Mouse (Mus musculus) frontal cortex, adult (tissue): Measurements from ENCODE around the gene Mrps35.

Experiments
- ATAC-seq: cut with Nextera tagmentation; 2 replicates; pipeline ENCODE4 v1.9.2; 2017; ENCODE audit warnings: mild to moderate bottlenecking, moderate library complexity, mixed read lengths; ENCODE audit not compliant: low TSS enrichment

Gene Mrps35

GRCm38 (mm10) chr6:147042291-147043290 lies at the start of gene Mrps35:
Gene Mrps35, plus strand, starts transcription at chr6:147042764.
- ATAC-seq = peak; percentile 98

- ATAC-seq = 0 out of 2 replicates have a peak, but pooled peaks have one; percentile 56
Observed at GRCm38 (mm10) chr6:146994236-146994635, 48.3 kb upstream of the Mrps35 start.

GRCm38 (mm10) chr6:146995391-146995790 lies 47.2 kb upstream of the Mrps35 start:
- no peak for ATAC-seq

GRCm38 (mm10) chr6:146995878-146996277 lies 46.7 kb upstream of the Mrps35 start:
- ATAC-seq = no peak

- ATAC-seq = no peak
Observed at GRCm38 (mm10) chr6:146997006-146997405, 45.6 kb upstream of the Mrps35 start.

GRCm38 (mm10) chr6:146998710-146999109 lies 43.9 kb upstream of the Mrps35 start:
- ATAC-seq = peak; percentile 53

- peak; percentile 93 for ATAC-seq
Observed at GRCm38 (mm10) chr6:146999302-146999701, 43.3 kb upstream of the Mrps35 start.

- ATAC-seq = peak; percentile 78
Observed at GRCm38 (mm10) chr6:146999755-147000154, 42.8 kb upstream of the Mrps35 start.

GRCm38 (mm10) chr6:147008148-147008547 lies 34.4 kb upstream of the Mrps35 start:
- no peak for ATAC-seq

GRCm38 (mm10) chr6:147010358-147010757 lies 32.2 kb upstream of the Mrps35 start:
- no peak for ATAC-seq

- ATAC-seq = no peak
Observed at GRCm38 (mm10) chr6:147010811-147011520, 31.6 kb upstream of the Mrps35 start.

- no peak for ATAC-seq
Observed at GRCm38 (mm10) chr6:147011555-147011954, 31.0 kb upstream of the Mrps35 start.

GRCm38 (mm10) chr6:147011977-147012376 lies 30.6 kb upstream of the Mrps35 start:
- ATAC-seq = no peak; the same call in 1 of the 2 replicates

- ATAC-seq = no peak
Observed at GRCm38 (mm10) chr6:147013546-147013945, 29.0 kb upstream of the Mrps35 start.

GRCm38 (mm10) chr6:147017906-147018305 lies 24.7 kb upstream of the Mrps35 start:
- ATAC-seq = no peak

- ATAC-seq = no peak
Observed at GRCm38 (mm10) chr6:147018364-147018763, 24.2 kb upstream of the Mrps35 start.

- ATAC-seq = no peak
Observed at GRCm38 (mm10) chr6:147021181-147021580, 21.4 kb upstream of the Mrps35 start.

GRCm38 (mm10) chr6:147022375-147023132 lies 20.0 kb upstream of the Mrps35 start:
- ATAC-seq = peak; percentile 81

- ATAC-seq = no peak
Observed at GRCm38 (mm10) chr6:147023133-147023395, 19.5 kb upstream of the Mrps35 start.

- no peak for ATAC-seq
Observed at GRCm38 (mm10) chr6:147023568-147023967, 19.0 kb upstream of the Mrps35 start.

GRCm38 (mm10) chr6:147024761-147025160 lies 17.8 kb upstream of the Mrps35 start:
- ATAC-seq = no peak

- ATAC-seq = peak; percentile 56; the same call in 1 of the 2 replicates
Observed at GRCm38 (mm10) chr6:147028396-147028795, 14.2 kb upstream of the Mrps35 start.
